Mouse (Mus musculus) bone marrow, adult 2 months (tissue): ENCODE results near the gene Phf7.

Experiments
- CTCF ChIP-seq: fragments of 200-500 bp; IDR thresholded peaks from 2 replicates; pipeline ENCODE4 v1.5.1; 2011; ENCODE audit warnings: low read length, control low read depth; ENCODE audit not compliant: control insufficient read depth, insufficient read depth
- POLR2A ChIP-seq: fragments of 200-500 bp; IDR thresholded peaks from 2 replicates; pipeline ENCODE4 v1.6.1; 2011; ENCODE audit warnings: low read depth, mild to moderate bottlenecking, control low read depth, low read length, borderline replicate concordance; ENCODE audit not compliant: control insufficient read depth

DNA sequence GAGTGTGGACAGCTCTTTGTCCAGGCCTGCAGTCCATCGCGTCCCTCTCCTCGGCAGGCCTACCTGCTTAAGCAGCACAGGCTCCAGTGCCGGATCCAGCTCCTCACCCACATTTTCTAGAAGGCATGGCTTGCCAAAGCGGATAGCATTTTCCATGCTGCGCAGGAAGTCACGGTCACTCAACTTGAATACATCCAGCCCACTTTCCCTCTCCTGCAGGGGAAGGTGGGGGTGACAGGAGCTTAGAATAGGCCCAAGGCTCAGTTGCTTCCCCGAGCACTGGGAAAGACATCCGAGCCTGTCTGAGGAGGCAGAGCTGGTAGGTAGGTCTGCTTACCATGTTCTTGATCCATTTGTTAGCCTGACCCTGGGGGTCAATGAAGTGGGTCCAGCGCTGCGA is 16.5 kb upstream of the Phf7 start:
- TF ChIP-seq CTCF (no peak), POLR2A (no peak)
